Mouse (Mus musculus) hindbrain, embryonic 14.5 days (tissue): ENCODE measurements at regions not wholly inside any gene's neighbourhood (a gene's known extent, or its start where the extent isn't known, plus 50 kb on each side); places are given as distances from the start of the nearest gene placed in this dataset.

Source experiments
- ATAC-seq: fragments of 200-750 bp; cut with Nextera tagmentation; 2 replicates; pipeline ENCODE4 v1.8.0; 2017; ENCODE audit warnings: moderate number of reproducible peaks, mild to moderate bottlenecking, moderate TSS enrichment, moderate library complexity; ENCODE audit not compliant: low FRiP score
- DNase-seq: peaks from one replicate; pipeline ENCODE4 v3.0.0-alpha.2; 2015; ENCODE audit warnings: low spot score
- H3K27ac ChIP-seq: fragments of 300-500 bp; sonication (generic); 2 replicates; pipeline ENCODE4 v1.5.1; 2014; ENCODE audit warnings: mild to moderate bottlenecking, moderate library complexity
- H3K27me3 ChIP-seq: fragments of 300-500 bp; sonication (generic); 2 replicates; pipeline ENCODE4 v1.6.1; 2014; ENCODE audit warnings: mild to moderate bottlenecking, low read length, mixed read lengths; ENCODE audit not compliant: control insufficient read depth, insufficient read depth
- H3K36me3 ChIP-seq: fragments of 300-500 bp; sonication (generic); replicated peaks from 2 replicates; pipeline ENCODE4 v1.6.1; 2014; ENCODE audit not compliant: control insufficient read depth, insufficient read depth
- H3K4me1 ChIP-seq: fragments of 300-500 bp; sonication (generic); replicated peaks from 2 replicates; pipeline ENCODE4 v1.6.1; 2014; ENCODE audit warnings: antibody characterized with exemption, low read length, mixed read lengths; ENCODE audit not compliant: control insufficient read depth, insufficient read depth
- H3K4me2 ChIP-seq: fragments of 300-500 bp; sonication (generic); replicated peaks from 2 replicates; pipeline ENCODE4 v1.6.1; 2014; ENCODE audit warnings: mild to moderate bottlenecking, moderate library complexity
- H3K4me3 ChIP-seq: fragments of 300-500 bp; sonication (generic); replicated peaks from 2 replicates; pipeline ENCODE4 v1.5.1; 2014; ENCODE audit warnings: mild to moderate bottlenecking, low read length
- H3K9ac ChIP-seq: fragments of 300-500 bp; sonication (generic); 2 replicates; pipeline ENCODE4 v1.6.1; 2014
- H3K9me3 ChIP-seq: fragments of 300-500 bp; sonication (generic); 2 replicates; pipeline ENCODE4 v1.6.1; 2016; ENCODE audit warnings: low read length; ENCODE audit not compliant: control insufficient read depth
- WGBS: fragments of 180-500 bp; shearing (Covaris S2); extraction: QIAGEN DNeasy Blood & Tissue Kit; methylation state at CpG from one replicate; pipeline ENCODE4 v1.1.7; 2014; 5-methylcytosine and 5-hydroxymethylcytosine counted together

DNA sequence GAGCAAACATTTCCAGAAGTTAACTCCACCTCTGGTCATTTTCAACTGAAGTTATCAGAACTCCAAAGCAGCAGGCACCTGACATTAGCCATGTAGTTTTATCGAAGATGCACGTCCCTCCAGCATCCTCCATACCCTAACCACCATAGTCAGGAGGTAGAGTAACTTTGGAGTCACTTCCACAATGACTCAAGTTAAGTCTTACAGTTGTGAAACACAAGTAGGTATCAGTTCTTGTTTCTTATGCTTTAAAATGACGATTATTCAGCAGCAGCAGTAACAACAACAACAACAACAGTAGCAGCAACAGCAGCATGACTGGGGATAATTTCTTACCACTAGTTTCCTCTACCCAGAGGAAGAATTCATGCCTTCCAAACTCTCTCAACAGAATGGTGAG is 51.3 kb upstream of the Tank start:
- DNase-seq (no peak), ATAC-seq (no peak)
- Histone ChIP-seq H3K36me3 (no peaks in the 10 kb centered on the region), H3K4me2 (no peak overlapping the region), H3K9ac (no peak overlapping the region), H3K27ac (no peak overlapping the region), H3K27me3 (no peaks in the 10 kb centered on the region), H3K4me3 (no peak overlapping the region), H3K9me3 (no peaks in the 10 kb centered on the region), H3K4me1 (no peaks in the 10 kb centered on the region)
- WGBS: 96% methylated on average over 3 of the region's 3 CpGs

DNA sequence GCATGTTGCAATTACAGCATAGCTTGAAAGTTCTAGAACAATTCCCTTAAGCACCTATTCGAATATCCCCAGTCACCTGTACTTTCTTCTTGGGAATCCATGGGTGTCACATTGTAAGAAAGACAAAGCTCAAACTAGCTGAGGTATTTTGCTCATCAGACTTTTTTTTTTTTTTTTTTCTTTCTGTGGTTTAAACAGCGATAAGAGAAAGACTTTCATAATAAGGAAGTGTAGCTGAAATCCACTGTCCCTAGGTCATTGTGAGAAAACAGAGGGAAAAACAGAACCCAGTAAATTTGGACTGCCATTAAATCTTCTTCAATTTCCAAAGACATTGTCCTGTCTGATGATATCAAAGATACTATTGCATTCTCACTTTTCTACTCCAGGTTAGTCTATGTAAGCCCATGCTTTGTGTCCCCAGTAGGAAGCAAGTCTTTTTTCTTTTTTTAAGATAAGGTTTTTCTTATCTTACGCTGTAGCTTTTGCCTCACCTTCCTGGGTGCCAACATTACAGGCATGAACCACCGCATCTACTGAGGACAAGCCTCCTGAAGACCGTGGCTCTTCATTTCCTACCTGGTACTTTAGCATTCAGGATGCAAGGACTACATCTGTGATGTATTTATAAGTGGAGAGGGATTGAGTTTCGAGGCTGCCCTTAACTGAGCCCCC is 54.2 kb upstream of the Tank start:
- WGBS: 90% methylated on average over 6 of the region's 6 CpGs
- no peak for ATAC-seq

DNA sequence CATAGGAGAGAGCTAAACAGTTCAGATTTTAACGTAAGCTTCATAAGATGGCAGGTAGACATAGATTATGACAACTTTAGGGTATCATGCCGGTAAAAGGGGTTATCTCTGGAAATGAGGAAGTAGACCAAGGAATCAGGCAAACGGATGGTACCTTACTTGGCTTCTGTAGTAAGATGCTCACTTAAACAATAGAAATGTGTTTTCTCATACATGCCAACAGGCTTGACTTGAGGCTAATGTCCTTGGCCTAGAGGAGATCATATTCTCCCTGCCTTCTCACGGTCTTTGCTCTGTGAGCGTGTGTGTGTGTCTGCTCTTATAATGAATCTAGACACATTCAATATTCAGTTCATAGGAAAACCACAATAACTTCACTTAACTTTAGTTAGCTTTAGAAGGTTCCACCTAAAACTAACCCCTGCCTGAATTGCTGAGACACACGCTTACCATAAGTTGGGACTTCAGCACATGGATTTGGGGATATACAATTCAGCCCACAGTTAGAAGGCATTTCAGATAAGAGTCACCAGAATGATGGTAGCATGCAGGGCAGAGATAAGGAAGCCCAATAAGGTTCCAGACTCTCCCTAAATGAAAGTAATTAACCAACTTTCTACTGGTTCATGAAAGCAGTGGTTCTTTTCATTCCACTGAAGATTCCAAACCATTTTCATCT is 63.8 kb upstream of the Tank start:
- Histone ChIP-seq H3K4me1 (no peaks in the 10 kb centered on the region), H3K9me3 (no peaks in the 10 kb centered on the region), H3K27me3 (no peaks in the 10 kb centered on the region), H3K4me3 (no peak overlapping the region), H3K27ac (no peak overlapping the region), H3K9ac (no peak overlapping the region), H3K4me2 (no peak overlapping the region), H3K36me3 (no peaks in the 10 kb centered on the region)
- ATAC-seq: no peak
- DNase-seq: no peak
- WGBS: 94% methylated on average over 6 of the region's 6 CpGs

More for the DNA sequence above, 54.2 kb upstream of the Tank start:
- Histone ChIP-seq H3K36me3 (no peaks in the 10 kb centered on the region), H3K4me2 (no peak overlapping the region), H3K27ac (no peak overlapping the region), H3K4me3 (no peak overlapping the region), H3K9me3 (no peaks in the 10 kb centered on the region), H3K9ac (no peak overlapping the region), H3K27me3 (no peaks in the 10 kb centered on the region), H3K4me1 (no peaks in the 10 kb centered on the region)
- DNase-seq: no peak

DNA sequence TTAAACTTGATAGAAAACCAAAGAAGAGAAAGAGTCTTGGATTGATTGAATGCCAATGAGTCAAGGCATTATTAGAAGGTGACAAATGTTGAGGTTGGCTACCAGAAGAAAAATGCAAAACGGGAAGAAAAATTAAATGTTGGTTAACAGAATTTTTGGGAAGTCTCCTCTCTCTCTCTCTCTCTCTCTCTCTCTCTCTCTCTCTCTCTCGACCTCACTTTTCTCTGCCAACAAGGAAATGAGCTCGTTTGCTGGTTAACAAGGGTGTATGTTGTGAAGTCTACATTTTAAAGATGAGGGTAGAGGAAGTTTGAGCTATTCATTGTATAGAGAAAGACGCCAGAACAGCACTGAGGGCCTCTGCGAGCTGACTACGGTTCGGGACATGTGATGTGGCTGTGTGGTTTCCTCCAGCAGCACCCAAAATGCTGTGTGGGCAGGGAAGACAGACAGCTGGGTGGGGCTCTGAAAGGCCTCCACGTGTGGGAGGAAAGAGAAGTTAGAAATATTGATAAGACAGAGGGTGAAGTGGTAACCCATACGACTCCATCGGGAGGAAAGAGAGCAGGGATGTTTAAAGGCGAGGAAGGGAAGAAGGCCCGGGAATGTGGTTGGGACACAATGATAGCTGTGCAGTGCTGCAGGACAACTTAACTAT is 64.5 kb upstream of the Tank start:
- Histone ChIP-seq H3K36me3 (no peaks in the 10 kb centered on the region), H3K4me3 (no peak overlapping the region), H3K4me2 (no peak overlapping the region), H3K9ac (no peak overlapping the region), H3K27me3 (no peaks in the 10 kb centered on the region), H3K27ac (no peak overlapping the region), H3K9me3 (peaks cover 4% of the 10 kb centered on the region; the same call in 1 of the 2 replicates), H3K4me1 (no peaks in the 10 kb centered on the region)
- no peak for ATAC-seq
- WGBS: 80% methylated on average over 12 of the region's 12 CpGs
- DNase-seq: no peak

DNA sequence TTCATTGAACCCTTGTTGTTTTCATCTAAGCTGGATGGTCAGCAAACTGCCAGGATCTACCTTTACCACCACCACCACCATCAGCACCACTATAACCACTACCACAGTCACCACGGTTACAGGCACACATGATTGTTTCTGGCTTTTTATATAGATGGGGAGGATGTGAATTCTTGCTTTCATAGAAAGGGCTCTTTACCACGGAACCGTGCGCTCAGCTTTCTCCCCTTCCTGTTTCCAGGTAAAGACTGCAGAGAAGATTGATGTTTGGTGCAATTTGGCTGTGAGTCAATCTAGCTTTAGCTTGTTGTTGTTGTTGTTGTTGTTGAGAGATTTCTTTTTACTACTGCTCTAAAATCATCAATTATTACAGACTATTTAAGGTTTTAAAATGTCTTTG is 74.8 kb upstream of the Tank start:
- no peak for DNase-seq
- WGBS: 87% methylated on average over 4 of the region's 4 CpGs
- Histone ChIP-seq H3K4me1 (no peaks in the 10 kb centered on the region), H3K36me3 (no peaks in the 10 kb centered on the region), H3K9me3 (0 out of 2 replicates have a peak, but pooled peaks cover 8% of the 10 kb centered on the region), H3K4me3 (no peak overlapping the region), H3K9ac (no peak overlapping the region), H3K4me2 (no peak overlapping the region), H3K27ac (no peak overlapping the region), H3K27me3 (no peaks in the 10 kb centered on the region)
- no peak for ATAC-seq

DNA sequence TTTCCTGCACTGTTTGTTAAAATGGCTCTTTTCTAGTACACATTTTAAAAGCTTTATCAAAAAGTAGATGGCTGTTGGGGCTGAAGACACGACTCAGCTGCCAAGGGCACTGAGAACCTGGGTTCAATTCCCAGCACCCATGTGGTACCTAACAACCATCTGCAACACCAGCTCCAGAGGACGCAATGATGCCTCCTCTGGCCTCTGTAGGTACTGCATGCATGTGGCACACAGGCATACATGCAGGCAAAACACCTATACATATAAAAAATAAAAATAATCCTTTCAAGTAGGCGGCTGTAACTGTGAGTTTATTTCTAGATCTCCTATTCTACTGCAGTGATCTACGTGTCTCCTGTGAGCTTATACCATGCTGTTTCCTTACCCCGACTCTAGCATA is 76.5 kb upstream of the Tank start:
- H3K27me3 ChIP-seq: no peaks in the 10 kb centered on the region
- H3K4me2 ChIP-seq: no peak overlapping the region
- no peaks in the 10 kb centered on the region for H3K36me3 ChIP-seq
- 91% methylated on average over 5 of the region's 5 CpGs for WGBS
- no peak overlapping the region for H3K27ac ChIP-seq
- H3K4me1 ChIP-seq: no peaks in the 10 kb centered on the region
- no peak overlapping the region for H3K4me3 ChIP-seq
- DNase-seq (no peak), ATAC-seq (no peak)
- no peaks in the 10 kb centered on the region for H3K9me3 ChIP-seq
- H3K9ac ChIP-seq: no peak overlapping the region

DNA sequence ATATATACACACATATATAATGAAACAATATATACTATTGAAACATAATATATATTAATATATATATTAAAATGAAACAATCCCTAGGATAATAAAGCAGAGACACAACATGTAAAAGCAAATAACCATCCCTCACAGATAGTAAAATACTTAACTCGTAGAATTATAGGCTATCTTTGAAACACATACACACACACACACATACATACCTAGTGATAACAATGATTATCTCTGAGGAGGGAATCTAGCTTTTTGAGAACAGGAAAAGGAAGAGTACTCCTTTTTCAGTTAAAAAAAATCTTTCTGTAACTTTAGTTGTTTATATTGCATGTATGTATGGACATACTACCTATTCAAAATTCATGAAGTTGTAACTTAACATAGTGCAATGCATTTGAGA is 79.1 kb upstream of the Tank start:
- 85% methylated on average over 1 of the region's 1 CpGs for WGBS
- Histone ChIP-seq H3K9me3 (no peaks in the 10 kb centered on the region), H3K9ac (no peak overlapping the region), H3K27me3 (no peaks in the 10 kb centered on the region), H3K4me3 (no peak overlapping the region), H3K4me1 (no peaks in the 10 kb centered on the region), H3K27ac (no peak overlapping the region), H3K4me2 (no peak overlapping the region), H3K36me3 (no peaks in the 10 kb centered on the region)
- DNase-seq (no peak), ATAC-seq (no peak)

DNA sequence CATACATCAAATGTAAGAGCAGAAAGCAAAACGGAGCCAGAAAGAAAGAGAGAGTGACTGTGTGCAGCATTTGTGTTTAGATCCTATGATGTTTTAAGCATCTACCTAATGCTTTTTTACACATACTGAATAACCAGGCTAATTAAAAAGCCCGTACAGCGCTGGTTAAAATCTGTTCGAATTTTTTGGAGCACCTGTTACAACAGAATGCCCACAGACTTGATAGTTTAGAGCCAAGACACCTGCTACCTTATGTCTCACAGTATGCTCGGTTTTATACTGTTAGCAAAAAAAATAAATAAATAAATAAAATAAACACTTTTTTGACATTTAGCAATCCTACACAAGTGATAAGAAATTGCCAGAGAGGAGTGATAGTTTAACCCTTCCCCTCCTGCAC is 80.5 kb upstream of the Tank start:
- H3K27me3 ChIP-seq: no peaks in the 10 kb centered on the region
- WGBS: 73% methylated on average over 5 of the region's 5 CpGs
- H3K36me3 ChIP-seq: no peaks in the 10 kb centered on the region
- DNase-seq (no peak), ATAC-seq (no peak)
- H3K4me3 ChIP-seq: no peak overlapping the region
- no peaks in the 10 kb centered on the region for H3K4me1 ChIP-seq
- H3K9me3 ChIP-seq: no peaks in the 10 kb centered on the region
- no peak overlapping the region for H3K9ac ChIP-seq
- H3K27ac ChIP-seq: no peak overlapping the region
- no peak overlapping the region for H3K4me2 ChIP-seq

DNA sequence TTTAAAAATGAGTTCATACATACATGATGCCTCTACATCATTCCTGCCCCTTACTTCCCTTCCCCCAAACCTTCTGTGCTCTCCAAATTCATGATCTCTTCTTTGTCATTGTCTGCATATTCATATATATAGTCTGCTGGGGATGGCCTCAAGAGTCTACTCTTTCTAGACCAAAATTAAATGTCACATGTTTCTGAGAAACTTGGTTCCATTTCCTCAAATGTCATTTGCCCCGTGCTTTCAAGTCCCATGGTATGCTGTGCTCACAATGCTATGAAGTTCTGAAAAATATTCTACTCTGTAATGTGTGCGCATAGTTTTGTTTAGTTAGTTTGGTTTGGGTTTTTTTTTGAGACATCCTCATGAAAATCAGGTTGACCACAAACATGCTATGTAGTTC is 81.4 kb upstream of the Tank start:
- no peak overlapping the region for H3K9ac ChIP-seq
- WGBS: 89% methylated on average over 2 of the region's 2 CpGs
- H3K36me3 ChIP-seq: no peaks in the 10 kb centered on the region
- ATAC-seq: no peak
- no peaks in the 10 kb centered on the region for H3K4me1 ChIP-seq
- no peaks in the 10 kb centered on the region for H3K9me3 ChIP-seq
- H3K27me3 ChIP-seq: no peaks in the 10 kb centered on the region
- H3K4me3 ChIP-seq: no peak overlapping the region
- H3K4me2 ChIP-seq: no peak overlapping the region
- no peak overlapping the region for H3K27ac ChIP-seq
- DNase-seq: no peak
